Mouse (Mus musculus): ENCODE measurements around the gene Hapln2.

GRCm38 (mm10) chr3:87986868-87987267, 40.5 kb downstream of the Hapln2 start:
- TF ChIP-seq POLR2A (IDR thresholded peaks at IDR 0.05; ENCODE audit: borderline replicate concordance, extremely low read depth, insufficient read depth, insufficient read length, poor library complexity, severe bottlenecking) (no peak), CTCF (IDR thresholded peaks at IDR 0.05; ENCODE audit: borderline replicate concordance, extremely low read depth, insufficient read depth, insufficient read length) (peak; percentile 98)

Measured in brain, embryonic 14.5 days (tissue).